Mouse (Mus musculus): ENCODE measurements at regions not wholly inside any gene's neighbourhood (a gene's known extent, or its start where the extent isn't known, plus 50 kb on each side); places are given as distances from the start of the nearest gene placed in this dataset.

DNA sequence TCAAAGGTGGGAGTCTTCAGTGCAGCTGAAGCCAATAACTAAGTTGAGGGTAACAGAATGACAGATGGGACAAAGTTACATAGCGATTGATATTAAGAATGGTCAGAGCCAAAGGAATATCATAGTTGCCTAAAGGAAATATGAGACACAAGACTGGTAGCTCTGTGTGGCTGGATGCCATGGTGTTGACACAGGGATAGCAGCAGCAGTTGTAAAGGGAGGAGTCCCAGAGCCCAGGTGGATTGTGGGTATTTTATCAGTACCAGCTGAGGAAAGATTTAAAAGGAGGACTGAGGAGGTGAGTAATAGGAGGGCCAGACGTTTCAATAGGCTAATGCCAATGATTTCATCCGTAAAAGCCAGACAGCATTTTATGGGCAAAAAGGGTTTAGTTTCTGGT is 59.4 kb upstream of the Pde3a start:
- Histone ChIP-seq H3K9ac (ENCODE audit: low read length) (no peak overlapping the region), H3K27me3 (ENCODE audit: control insufficient read depth, insufficient read depth, low read length) (no peaks in the 10 kb centered on the region), H3K4me1 (replicated peaks; ENCODE audit: control insufficient read depth, insufficient read depth) (no peaks in the 10 kb centered on the region), H3K4me2 (replicated peaks; ENCODE audit: low read depth) (no peak overlapping the region), H3K27ac (replicated peaks) (no peak overlapping the region), H3K9me3 (ENCODE audit: control insufficient read depth, low read length) (no peaks in the 10 kb centered on the region), H3K36me3 (ENCODE audit: control insufficient read depth, insufficient read depth, low read length) (no peaks in the 10 kb centered on the region), H3K4me3 (ENCODE audit: low read depth, low read length) (no peak overlapping the region)
- WGBS: 83% methylated on average over 3 of the region's 3 CpGs
- ATAC-seq (ENCODE audit: low FRiP score, low TSS enrichment): no peak; the same call in 1 of the 2 replicates
- TF ChIP-seq CTCF (IDR thresholded peaks at IDR 0.05; ENCODE audit: low read depth) (no peak), EP300 (optimal IDR thresholded peaks at IDR 0.05) (no peak)
- DNase-seq (ENCODE audit: low spot score): no peak

DNA sequence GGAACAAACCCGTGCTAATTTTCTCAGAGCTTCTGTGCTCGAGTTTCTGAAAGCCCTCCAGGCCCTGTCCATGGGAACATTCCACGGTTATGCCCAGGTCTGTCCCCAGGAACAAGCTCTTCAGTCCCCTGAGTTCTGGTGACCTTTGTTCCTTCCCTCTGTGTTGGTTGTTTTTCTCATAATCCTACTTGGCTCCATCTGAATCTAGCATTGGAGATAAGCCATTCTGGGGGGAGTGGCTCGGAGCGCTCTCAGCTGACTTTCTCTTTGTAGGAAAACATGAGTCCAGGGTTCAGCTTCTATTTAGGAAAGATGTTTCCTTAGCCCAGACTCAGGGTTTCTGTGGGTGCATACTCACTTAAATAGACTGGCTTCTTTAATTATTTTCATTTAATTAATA is 58.7 kb upstream of the Pde3a start:
- Histone ChIP-seq H3K4me1 (replicated peaks; ENCODE audit: control insufficient read depth, insufficient read depth) (no peaks in the 10 kb centered on the region), H3K4me3 (ENCODE audit: low read depth, low read length) (no peak overlapping the region), H3K9ac (ENCODE audit: low read length) (no peak overlapping the region), H3K9me3 (ENCODE audit: control insufficient read depth, low read length) (no peaks in the 10 kb centered on the region), H3K27ac (replicated peaks) (no peak overlapping the region), H3K4me2 (replicated peaks; ENCODE audit: low read depth) (no peak overlapping the region), H3K36me3 (ENCODE audit: control insufficient read depth, insufficient read depth, low read length) (no peaks in the 10 kb centered on the region), H3K27me3 (ENCODE audit: control insufficient read depth, insufficient read depth, low read length) (no peaks in the 10 kb centered on the region)
- peak; percentile 21 for DNase-seq (ENCODE audit: low spot score)
- ATAC-seq (ENCODE audit: low FRiP score, low TSS enrichment): peak; percentile 61; the same call in 1 of the 2 replicates
- TF ChIP-seq EP300 (optimal IDR thresholded peaks at IDR 0.05) (no peak), CTCF (IDR thresholded peaks at IDR 0.05; ENCODE audit: low read depth) (no peak)
- WGBS: 64% methylated on average over 5 of the region's 5 CpGs

DNA sequence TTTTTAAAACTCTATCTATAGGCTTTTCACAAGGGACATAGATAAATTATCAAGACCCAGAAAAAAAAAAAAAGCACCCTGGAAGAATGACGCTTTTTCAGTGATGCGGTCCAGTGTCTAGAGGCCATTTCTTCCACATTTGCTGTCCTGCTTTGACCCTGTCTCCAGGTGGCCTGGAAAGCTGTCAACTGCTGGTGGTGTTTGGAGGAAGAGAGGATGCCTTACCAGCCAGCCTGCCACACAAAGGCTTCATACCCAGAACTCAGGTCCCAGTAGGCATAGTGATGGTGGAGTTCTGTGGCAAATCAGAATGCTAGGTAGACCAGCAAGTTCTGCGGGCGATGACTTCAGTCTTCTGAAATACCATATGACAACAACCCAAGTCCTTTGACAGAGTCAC is 51.6 kb upstream of the Pde3a start:
- no peaks in the 10 kb centered on the region for H3K4me1 ChIP-seq (replicated peaks; ENCODE audit: control insufficient read depth, insufficient read depth)
- ATAC-seq (ENCODE audit: low FRiP score, low TSS enrichment): no peak
- no peak for TF ChIP-seq CTCF (IDR thresholded peaks at IDR 0.05; ENCODE audit: low read depth)
- no peak for TF ChIP-seq EP300 (optimal IDR thresholded peaks at IDR 0.05)
- no peak overlapping the region for H3K27ac ChIP-seq (replicated peaks)
- no peak overlapping the region for H3K4me2 ChIP-seq (replicated peaks; ENCODE audit: low read depth)
- WGBS: 95% methylated on average over 4 of the region's 4 CpGs
- H3K4me3 ChIP-seq (ENCODE audit: low read depth, low read length): no peak overlapping the region
- H3K27me3 ChIP-seq (ENCODE audit: control insufficient read depth, insufficient read depth, low read length): no peaks in the 10 kb centered on the region
- no peak for DNase-seq (ENCODE audit: low spot score)
- H3K36me3 ChIP-seq (ENCODE audit: control insufficient read depth, insufficient read depth, low read length): no peaks in the 10 kb centered on the region
- no peak overlapping the region for H3K9ac ChIP-seq (ENCODE audit: low read length)
- no peaks in the 10 kb centered on the region for H3K9me3 ChIP-seq (ENCODE audit: control insufficient read depth, low read length)

All from stomach, postnatal 0 days (tissue).